Mouse (Mus musculus) brain, embryonic 14.5 days (tissue): ENCODE results near the gene Tedc2.
A peak's percentile ranks its signal among the peaks of the same experiment; 100 is the strongest.

ENCODE experiments used
- CTCF ChIP-seq: fragments of 200-500 bp; IDR thresholded peaks from 2 replicates; pipeline ENCODE4 v1.5.1; 2012; ENCODE audit warnings: inconsistent platforms, mild to moderate bottlenecking, moderate library complexity, borderline replicate concordance; ENCODE audit not compliant: insufficient read depth, insufficient read length; ENCODE audit errors: extremely low read depth
- POLR2A ChIP-seq: fragments of 200-500 bp; IDR thresholded peaks from 2 replicates; pipeline ENCODE4 v1.6.1; 2012; ENCODE audit warnings: mild to moderate bottlenecking, inconsistent platforms, borderline replicate concordance; ENCODE audit not compliant: poor library complexity, insufficient read depth, insufficient read length, severe bottlenecking; ENCODE audit errors: extremely low read depth

GRCm38 (mm10) chr17:24243311-24243969, 22.8 kb upstream of the Tedc2 start:
- TF ChIP-seq CTCF (peak; percentile 57; the same call in 1 of the 2 replicates), POLR2A (no peak)
